Mouse (Mus musculus): Measurements from ENCODE around the gene Mcidas. TPM values are rescaled to one million over a fixed set of nuclear protein-coding genes. Genes with fewer than 3 reads are reported as not detected.

The Mcidas gene
- total and polyA plus RNA-seq, 3 experiments = 0.05 TPM; not detected in 2

DNA sequence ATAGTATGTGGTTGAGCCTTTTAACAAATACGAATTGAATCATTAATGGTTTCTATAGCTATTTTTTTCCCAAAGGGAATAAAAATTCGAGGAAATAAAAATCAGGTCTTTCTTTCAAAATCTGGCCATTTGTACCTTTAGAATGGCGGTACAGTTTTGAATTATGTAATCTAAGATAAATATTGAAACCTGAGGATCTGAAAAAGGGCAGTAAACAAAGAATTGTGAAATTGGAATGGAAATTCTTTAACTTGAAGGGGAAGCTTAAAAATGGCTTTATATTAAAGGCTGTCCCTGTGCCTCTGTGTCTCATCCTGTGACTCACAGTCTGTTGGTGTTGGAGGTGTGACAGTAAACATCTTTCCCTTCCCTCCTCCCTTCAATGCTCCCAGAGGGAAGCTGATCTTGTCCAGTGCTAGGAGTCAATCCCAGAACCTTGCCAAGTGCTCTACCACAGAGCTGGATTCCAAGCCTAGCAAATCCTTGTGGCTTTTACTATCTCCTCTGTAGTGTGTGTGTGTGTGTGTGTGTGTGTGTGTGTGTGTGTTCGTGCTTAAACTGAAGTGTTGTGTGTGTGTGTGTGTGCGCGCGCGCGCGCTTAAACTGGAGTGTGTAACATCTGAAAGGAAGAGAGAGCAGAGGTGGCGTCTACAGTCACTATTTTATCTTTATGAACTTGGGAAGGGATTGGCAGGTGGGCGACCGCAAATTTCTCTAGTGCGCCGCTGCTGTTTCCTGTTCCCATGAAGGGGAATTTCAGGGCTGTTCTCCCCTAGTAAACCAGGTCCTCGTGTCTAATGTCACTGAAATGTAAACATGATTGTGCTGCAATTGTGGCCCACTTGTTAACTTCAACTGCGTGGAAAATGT is 29.9 kb downstream of the Mcidas start:
- H3K4me1 ChIP-seq (ENCODE audit: insufficient read depth, low read depth, low read length) = no peaks in the 10 kb centered on the region
- H3K36me3 ChIP-seq (replicated peaks) = no peaks in the 10 kb centered on the region
- TF ChIP-seq CTCF (IDR thresholded peaks at IDR 0.05; ENCODE audit: low read depth, low read length) (no peak), POLR2AphosphoS5 (IDR thresholded peaks at IDR 0.05; ENCODE audit: insufficient replicate concordance, low read depth, low read length) (no peak), GATA2 (IDR thresholded peaks at IDR 0.05; ENCODE audit: borderline replicate concordance, low read depth, low read length) (no peak), TAL1 (conservative IDR thresholded peaks at IDR 0.05; ENCODE audit: low read depth, low read length) (no peak), GATA1 (IDR thresholded peaks at IDR 0.05; ENCODE audit: borderline replicate concordance, low read length) (no peak)
- no peaks in the 10 kb centered on the region for H3K9me3 ChIP-seq (replicated peaks)
- peaks cover 16% of the 10 kb centered on the region for H3K27me3 ChIP-seq (ENCODE audit: insufficient read depth, low read length)
- no peak for DNase-seq (ENCODE audit: low spot score)
- no peak overlapping the region for H3K4me3 ChIP-seq (ENCODE audit: low read depth, low read length)
- ATAC-seq (ENCODE audit: extremely low read depth, insufficient number of reproducible peaks, low FRiP score, poor library complexity, severe bottlenecking) = no peak

DNA sequence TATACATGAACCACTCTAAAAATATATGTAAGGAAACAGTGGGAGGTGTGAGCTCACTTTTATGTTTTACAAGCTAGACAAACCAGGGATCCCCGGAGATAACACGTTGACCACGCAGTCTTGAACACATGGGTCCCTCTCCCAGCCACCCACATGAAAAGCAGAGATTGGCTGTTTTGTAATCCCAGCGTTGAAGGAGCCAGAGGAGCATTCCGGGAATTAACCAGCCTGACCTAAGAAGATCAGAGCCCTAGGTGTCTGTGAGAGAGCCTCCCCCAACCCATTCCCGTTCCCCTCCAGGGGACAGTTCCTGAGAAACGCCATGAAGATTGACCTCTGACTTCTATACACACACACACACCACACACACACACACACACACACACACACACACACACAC is 37.7 kb downstream of the Mcidas start:
- peaks cover 52% of the 10 kb centered on the region for H3K27me3 ChIP-seq (ENCODE audit: insufficient read depth, low read length)
- H3K4me3 ChIP-seq (ENCODE audit: low read depth, low read length) = no peak overlapping the region
- H3K36me3 ChIP-seq (replicated peaks) = no peaks in the 10 kb centered on the region
- DNase-seq (ENCODE audit: low spot score) (no peak), ATAC-seq (ENCODE audit: extremely low read depth, insufficient number of reproducible peaks, low FRiP score, poor library complexity, severe bottlenecking) (no peak)
- TF ChIP-seq GATA1 (IDR thresholded peaks at IDR 0.05; ENCODE audit: borderline replicate concordance, low read length) (no peak), GATA2 (IDR thresholded peaks at IDR 0.05; ENCODE audit: borderline replicate concordance, low read depth, low read length) (no peak), POLR2AphosphoS5 (IDR thresholded peaks at IDR 0.05; ENCODE audit: insufficient replicate concordance, low read depth, low read length) (no peak), TAL1 (conservative IDR thresholded peaks at IDR 0.05; ENCODE audit: low read depth, low read length) (no peak), CTCF (IDR thresholded peaks at IDR 0.05; ENCODE audit: low read depth, low read length) (no peak)
- H3K9me3 ChIP-seq (replicated peaks) = no peaks in the 10 kb centered on the region
- H3K4me1 ChIP-seq (ENCODE audit: insufficient read depth, low read depth, low read length) = peaks cover 24% of the 10 kb centered on the region

DNA sequence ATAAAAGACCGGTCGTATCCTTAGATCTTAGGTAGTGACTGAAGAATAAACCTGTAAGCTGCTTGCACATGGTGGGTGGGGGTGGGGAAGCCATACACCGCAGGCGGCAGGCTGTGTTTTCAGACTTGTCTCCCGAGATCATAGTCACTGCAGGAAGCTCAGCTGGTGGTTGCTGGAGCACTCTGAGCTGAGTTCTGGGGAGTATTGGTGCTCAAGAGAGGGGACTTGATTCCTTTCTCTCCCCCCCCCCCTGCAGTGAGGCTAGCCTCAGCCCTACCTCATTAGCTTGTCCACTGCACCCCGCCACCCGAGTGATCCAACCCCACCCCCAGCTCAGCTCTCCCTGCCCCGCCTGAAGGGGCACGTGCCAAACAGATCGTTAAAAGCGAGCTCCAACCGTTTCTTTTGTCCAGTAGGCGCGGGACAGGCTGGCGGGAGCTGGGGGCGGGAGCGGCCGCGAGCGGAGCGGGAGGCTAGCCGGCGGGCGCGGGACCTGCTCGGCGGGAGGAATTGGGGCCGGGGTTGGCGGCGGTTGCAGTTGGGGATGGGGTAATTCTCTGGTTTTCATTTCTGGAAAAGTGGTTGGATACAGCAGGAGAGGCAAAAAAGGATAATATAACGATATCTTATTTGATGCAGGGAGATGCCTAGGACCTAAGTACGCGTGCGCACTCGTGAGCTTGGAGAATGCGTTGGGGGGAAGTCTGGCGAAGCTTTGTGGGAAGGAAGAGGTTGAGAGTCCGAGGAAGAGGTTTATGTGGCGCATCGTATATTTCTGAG is 38.3 kb downstream of the Mcidas start:
- peaks cover 24% of the 10 kb centered on the region for H3K4me1 ChIP-seq (ENCODE audit: insufficient read depth, low read depth, low read length)
- peaks cover 50% of the 10 kb centered on the region for H3K27me3 ChIP-seq (ENCODE audit: insufficient read depth, low read length)
- DNase-seq (ENCODE audit: low spot score) (no peak), ATAC-seq (ENCODE audit: extremely low read depth, insufficient number of reproducible peaks, low FRiP score, poor library complexity, severe bottlenecking) (no peak)
- no peaks in the 10 kb centered on the region for H3K36me3 ChIP-seq (replicated peaks)
- H3K4me3 ChIP-seq (ENCODE audit: low read depth, low read length) = peak overlapping the region; percentile 13; the same call in 1 of the 2 replicates
- H3K9me3 ChIP-seq (replicated peaks) = no peaks in the 10 kb centered on the region
- TF ChIP-seq POLR2AphosphoS5 (IDR thresholded peaks at IDR 0.05; ENCODE audit: insufficient replicate concordance, low read depth, low read length) (no peak), TAL1 (conservative IDR thresholded peaks at IDR 0.05; ENCODE audit: low read depth, low read length) (no peak), CTCF (IDR thresholded peaks at IDR 0.05; ENCODE audit: low read depth, low read length) (no peak), GATA2 (IDR thresholded peaks at IDR 0.05; ENCODE audit: borderline replicate concordance, low read depth, low read length) (no peak), GATA1 (IDR thresholded peaks at IDR 0.05; ENCODE audit: borderline replicate concordance, low read length) (no peak)

DNA sequence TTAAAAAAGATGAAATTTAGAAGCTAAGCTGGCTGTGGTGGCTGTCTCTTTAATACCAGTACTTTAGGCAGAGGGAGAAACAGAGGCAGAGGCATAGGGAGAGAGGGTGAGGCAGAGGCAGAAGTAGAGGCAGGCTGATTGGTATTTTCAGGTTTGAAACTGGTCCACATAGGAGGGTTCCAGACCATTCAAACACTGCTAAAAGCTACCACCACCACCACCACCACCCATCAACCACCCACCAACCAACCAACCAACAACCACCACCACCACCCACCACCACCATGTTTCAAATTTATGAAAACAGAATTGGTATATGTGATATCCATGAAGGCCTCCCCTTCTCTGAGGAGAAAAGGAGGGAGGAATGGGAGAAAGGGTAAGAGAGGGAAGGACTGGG is 39.2 kb downstream of the Mcidas start:
- Histone ChIP-seq H3K27me3 (ENCODE audit: insufficient read depth, low read length) (peaks cover 55% of the 10 kb centered on the region), H3K4me3 (ENCODE audit: low read depth, low read length) (no peak overlapping the region), H3K9me3 (replicated peaks) (no peaks in the 10 kb centered on the region), H3K4me1 (ENCODE audit: insufficient read depth, low read depth, low read length) (peaks cover 27% of the 10 kb centered on the region), H3K36me3 (replicated peaks) (no peaks in the 10 kb centered on the region)
- no peak for TF ChIP-seq GATA1 (IDR thresholded peaks at IDR 0.05; ENCODE audit: borderline replicate concordance, low read length)
- TF ChIP-seq POLR2AphosphoS5 (IDR thresholded peaks at IDR 0.05; ENCODE audit: insufficient replicate concordance, low read depth, low read length) = no peak
- TF ChIP-seq TAL1 (conservative IDR thresholded peaks at IDR 0.05; ENCODE audit: low read depth, low read length) = no peak
- no peak for TF ChIP-seq CTCF (IDR thresholded peaks at IDR 0.05; ENCODE audit: low read depth, low read length)
- TF ChIP-seq GATA2 (IDR thresholded peaks at IDR 0.05; ENCODE audit: borderline replicate concordance, low read depth, low read length) = no peak
- ATAC-seq (ENCODE audit: extremely low read depth, insufficient number of reproducible peaks, low FRiP score, poor library complexity, severe bottlenecking) (no peak), DNase-seq (ENCODE audit: low spot score) (no peak)

DNA sequence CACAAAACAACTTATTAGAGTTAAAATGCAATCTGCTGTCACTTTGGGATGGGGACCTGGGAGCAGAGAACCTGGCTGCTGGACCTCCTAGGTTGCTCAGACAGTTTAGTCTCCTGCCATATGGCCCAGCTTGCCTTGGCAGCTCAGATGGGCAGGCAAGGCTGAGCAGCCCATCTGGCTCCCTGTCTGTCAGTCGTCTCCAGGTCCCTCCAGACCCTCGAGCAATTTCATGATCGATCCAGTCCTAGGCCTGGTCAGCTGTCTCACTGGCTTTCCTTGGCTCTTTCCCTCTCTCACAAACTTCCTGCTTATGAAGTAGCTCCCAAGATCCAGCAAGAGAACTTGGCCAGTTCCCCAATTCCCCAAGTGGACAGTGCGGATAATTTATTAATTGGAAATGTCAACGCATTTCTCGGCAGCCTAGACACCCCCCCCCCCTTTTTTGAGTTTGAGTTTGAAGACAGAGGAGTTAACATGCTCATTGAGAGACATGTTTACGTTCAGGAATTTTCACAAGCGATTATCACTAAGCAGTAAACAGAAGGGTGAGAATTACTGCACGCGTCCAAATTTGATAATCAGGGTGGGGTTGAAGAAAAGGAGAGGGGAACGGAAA is 40.7 kb downstream of the Mcidas start:
- TF ChIP-seq GATA2 (IDR thresholded peaks at IDR 0.05; ENCODE audit: borderline replicate concordance, low read depth, low read length) = no peak
- TF ChIP-seq GATA1 (IDR thresholded peaks at IDR 0.05; ENCODE audit: borderline replicate concordance, low read length) = no peak
- TF ChIP-seq TAL1 (conservative IDR thresholded peaks at IDR 0.05; ENCODE audit: low read depth, low read length) = no peak
- no peak for TF ChIP-seq POLR2AphosphoS5 (IDR thresholded peaks at IDR 0.05; ENCODE audit: insufficient replicate concordance, low read depth, low read length)
- no peak for TF ChIP-seq CTCF (IDR thresholded peaks at IDR 0.05; ENCODE audit: low read depth, low read length)
- no peaks in the 10 kb centered on the region for H3K36me3 ChIP-seq (replicated peaks)
- H3K9me3 ChIP-seq (replicated peaks) = no peaks in the 10 kb centered on the region
- H3K4me3 ChIP-seq (ENCODE audit: low read depth, low read length) = peak overlapping the region; percentile 67; the same call in 1 of the 2 replicates
- DNase-seq (ENCODE audit: low spot score) (no peak), ATAC-seq (ENCODE audit: extremely low read depth, insufficient number of reproducible peaks, low FRiP score, poor library complexity, severe bottlenecking) (no peak)
- H3K4me1 ChIP-seq (ENCODE audit: insufficient read depth, low read depth, low read length) = peaks cover 27% of the 10 kb centered on the region
- H3K27me3 ChIP-seq (ENCODE audit: insufficient read depth, low read length) = peaks cover 56% of the 10 kb centered on the region

Data from G1E (cell line).